Mouse (Mus musculus): ENCODE results near the gene Nr2c2ap. TPM values are rescaled to one million over a fixed set of nuclear protein-coding genes. Genes with fewer than 3 reads are reported as not detected.

Gene Nr2c2ap
- total RNA-seq, 2 experiments from 2014 or later = 7.1 to 19.5 TPM

DNA sequence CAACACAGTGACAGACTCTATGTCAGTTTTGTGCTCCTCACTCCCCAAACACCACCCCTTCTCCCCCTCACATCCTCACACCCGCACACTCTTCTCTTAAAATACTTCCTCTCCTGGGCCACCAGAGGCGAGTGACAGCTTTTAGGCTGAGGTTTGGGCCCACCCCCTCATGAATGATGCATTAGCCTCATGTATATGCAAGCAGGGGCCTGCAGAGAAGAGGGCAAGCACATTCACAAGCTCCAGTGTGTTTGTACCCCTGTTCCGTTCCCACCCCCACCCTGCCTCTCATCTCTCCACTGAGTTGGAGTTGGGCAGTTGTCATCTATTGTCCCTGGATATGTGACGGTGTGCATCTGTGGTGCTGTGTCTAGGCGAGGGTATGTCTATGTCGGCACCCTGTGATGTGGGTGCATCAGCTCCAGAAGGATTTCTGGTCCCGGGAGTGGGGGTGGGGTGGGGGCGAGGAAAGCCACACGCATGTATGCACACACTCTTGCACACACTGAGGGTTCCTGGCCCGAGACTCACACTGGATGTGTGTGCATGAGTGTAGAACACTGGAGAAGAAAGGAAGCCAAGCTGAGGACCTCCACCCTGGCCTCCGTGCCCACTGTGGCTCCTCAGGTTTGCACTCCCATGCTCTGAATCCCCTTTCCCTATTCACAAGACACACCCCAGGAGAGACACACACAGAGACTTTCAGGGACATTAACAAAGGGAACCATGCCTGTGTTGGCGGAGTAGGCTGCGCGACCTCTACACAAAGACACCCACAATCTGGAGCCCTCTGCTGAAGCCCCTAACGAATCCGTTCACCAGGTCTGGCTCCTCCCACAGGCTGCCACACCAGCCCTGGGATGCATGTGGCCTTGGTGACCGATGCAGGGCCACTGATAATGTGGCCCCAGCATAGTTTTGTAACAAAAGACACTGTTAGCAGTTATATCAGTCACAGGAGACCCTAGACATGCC lies 12.1 kb upstream of the Nr2c2ap start:
- no peak for ATAC-seq (ENCODE audit: poor library complexity, severe bottlenecking)

DNA sequence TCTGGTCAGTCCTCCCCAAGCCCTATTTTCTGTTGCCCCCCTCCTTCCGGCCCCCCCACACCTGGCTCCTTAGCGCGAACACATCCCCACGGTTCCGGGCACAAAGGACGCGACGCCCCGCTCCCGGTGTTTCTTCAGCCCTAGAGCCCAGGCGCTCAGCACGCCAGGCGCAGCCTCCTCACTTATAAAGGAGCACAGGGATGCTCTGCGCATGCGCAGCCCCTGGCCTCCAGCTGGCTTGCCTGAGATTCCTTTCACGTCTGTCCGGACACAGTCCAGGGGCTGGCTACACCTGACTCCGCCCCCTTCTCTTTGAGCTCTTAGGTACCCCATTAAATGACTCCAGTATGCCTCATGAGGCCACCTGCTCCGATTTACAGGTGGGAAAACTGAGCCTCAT lies 10.5 kb upstream of the Nr2c2ap start, which contains the start of gene Ncan:
Gene Ncan, minus strand, starts transcription at position 207 of the 400 bp plus-strand sequence.
- no peak for ATAC-seq (ENCODE audit: poor library complexity, severe bottlenecking)

DNA sequence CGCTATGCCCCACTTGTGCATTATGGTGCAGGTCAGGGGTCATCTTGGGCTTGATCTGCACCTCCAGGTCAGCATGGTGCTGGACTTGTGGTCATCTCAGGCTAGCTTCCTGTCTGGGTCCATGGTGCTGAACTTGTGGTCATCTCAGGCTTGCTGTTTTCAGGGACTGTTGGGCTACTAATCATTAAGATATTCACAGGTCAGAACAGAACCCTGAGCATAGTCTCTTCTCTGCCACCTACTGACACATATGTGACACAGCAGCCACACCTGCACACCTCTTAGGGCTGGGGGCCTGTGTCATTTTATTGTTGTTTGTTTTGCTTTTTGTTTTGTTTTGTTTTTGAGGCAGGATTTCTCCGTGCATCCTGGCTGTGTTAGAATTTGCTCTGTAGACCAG lies 8.3 kb upstream of the Nr2c2ap start:
- ATAC-seq (ENCODE audit: poor library complexity, severe bottlenecking) = no peak

DNA sequence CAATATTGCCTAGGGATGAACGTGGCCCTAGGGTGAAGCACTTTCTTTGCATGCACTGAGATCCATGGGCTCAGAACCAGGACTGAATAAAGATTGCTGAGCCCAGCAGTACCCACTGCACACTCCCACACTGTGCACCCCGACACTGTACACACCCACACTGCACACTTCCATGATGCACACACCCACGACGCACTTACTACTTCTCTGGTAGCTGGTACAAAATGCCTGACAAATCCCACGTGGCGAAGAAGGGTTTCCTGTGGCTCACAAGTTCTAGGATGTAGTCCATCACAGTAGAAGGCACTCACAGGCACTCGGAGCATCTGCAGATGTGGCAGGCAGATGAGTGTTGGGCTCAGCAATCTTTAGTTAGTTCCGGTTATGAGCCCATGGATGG lies 6.1 kb upstream of the Nr2c2ap start:
- ATAC-seq (ENCODE audit: poor library complexity, severe bottlenecking) = no peak

DNA sequence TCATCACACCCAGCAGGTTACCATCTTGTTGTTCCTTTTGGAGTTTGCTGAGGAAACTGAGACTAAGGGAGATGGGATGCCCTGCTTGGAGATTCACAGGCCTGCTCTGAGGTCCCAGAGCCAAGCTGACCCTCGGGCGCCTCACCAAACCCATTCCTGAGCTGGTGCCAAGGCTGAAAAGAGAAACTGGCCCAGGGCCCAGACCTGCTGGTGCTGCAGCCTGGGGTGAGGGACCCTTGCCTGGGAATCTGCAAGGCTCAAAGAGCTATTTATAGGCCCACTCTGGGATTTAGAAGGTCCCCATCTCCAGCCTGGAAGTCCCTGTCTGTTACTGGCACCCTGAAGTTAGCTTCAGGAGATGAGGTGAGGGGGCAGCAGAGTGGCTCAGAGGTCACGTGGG lies 2.7 kb upstream of the Nr2c2ap start:
- ATAC-seq (ENCODE audit: poor library complexity, severe bottlenecking) = no peak

DNA sequence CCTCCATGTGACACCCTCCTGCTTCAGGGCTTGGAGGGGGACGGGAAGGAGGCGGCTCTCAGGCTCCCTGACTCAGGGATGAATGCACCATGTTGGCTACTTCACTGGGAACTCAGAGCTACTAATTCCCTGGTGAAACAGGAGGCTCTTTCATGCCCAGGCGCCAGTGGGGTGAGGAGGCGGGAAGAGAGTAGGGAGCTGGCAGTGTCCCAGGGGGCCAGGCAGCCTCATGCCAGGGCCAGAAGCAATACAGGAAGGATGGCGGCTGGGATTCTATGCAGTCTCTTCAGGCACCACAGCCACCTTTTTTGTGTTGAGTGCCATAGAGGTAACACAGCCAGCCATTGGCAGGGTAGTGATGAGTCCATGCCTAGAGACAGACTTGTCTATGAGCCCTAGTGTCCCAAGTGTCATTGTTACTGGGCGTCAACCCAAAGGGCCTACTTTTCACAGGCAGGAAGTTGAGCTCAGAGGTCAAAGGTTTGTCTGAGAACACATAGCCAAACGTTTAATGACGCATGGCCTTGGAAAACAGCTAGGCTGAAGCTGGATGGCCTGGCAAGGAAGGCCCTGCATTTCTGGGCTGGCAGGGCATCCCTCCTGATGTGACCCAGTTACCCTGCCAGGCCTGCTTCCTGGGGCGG lies 1.7 kb upstream of the Nr2c2ap start:
- no peak for ATAC-seq (ENCODE audit: poor library complexity, severe bottlenecking)

DNA sequence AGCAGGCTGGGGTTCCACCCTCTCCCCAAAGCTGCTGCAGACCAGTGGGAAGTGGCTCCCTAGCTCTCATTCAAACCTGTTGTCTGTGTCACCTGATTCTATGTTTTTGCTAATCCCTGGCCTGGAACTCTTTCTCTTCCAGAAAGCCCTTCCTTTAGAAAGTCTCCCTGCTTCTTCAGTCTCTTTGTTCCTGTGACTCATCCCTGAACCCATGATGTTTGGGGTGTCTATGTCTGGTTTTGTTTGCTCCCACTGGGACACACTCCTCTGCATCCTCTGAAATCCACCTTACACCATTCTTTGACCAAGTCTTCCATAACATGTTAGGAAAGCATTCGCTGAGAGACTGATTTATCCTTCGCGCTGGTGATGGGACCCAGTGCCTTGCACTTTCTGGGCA lies 1.1 kb upstream of the Nr2c2ap start:
- ATAC-seq (ENCODE audit: poor library complexity, severe bottlenecking) = no peak

DNA sequence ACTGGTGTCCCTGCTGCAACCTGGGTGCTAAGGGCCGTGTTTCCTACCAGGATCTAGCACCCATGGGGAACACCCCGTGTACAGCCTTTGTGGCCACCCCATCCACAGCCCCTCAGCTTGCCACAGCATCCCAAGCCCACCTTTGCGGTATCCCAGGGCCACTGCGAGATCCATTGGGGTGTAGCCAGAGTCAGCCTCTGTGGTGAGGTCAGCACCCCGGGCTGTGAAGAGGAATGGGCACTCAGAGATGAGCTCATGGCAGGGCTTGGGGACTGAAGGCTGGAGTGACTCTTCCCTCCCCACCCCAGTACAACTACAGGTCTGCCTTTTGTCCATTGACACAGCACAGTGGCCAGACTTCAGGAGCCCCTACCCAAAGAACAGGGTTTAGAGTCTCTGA lies 3.0 kb downstream of the Nr2c2ap start:
- ATAC-seq (ENCODE audit: poor library complexity, severe bottlenecking) = no peak

DNA sequence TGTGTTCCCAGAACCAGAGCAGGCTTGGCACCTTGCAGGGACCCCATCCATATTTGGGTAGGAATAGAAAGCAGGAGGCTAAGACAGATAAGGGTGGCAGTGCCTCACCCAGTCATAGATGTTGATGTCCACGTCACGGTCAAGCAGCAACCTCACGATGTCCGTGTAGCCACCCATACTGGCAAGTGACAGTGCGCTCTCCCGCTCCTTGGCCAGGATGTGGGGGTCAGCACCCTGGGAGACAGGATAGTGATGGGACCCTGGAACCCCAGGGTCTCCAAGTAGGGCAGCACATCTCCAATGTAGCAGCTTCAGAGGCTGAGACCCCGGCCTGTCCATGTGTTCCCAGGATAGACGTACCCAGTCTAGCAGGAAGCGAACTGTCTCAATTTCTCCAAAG lies 3.8 kb downstream of the Nr2c2ap start:
- no peak for ATAC-seq (ENCODE audit: poor library complexity, severe bottlenecking)

DNA sequence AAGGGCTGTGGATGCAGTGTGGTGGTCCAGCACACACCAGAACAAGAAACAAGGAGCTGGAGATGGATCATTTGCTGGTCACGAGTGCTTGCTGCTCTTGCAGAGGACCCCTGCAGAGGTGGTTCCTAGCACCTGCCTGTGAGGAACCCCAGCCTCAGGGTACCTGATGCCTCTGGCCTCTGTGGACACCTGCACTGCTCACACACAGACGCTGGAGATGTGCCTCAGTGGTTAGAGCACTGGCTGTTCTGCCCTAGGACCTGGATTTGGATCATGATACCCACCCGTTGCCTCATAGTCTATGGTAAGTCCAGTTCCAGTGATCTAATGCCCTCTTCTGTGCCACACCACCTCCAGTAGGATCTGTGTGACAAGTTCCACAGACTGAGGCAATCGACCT lies 5.5 kb downstream of the Nr2c2ap start:
- no peak for ATAC-seq (ENCODE audit: poor library complexity, severe bottlenecking)

DNA sequence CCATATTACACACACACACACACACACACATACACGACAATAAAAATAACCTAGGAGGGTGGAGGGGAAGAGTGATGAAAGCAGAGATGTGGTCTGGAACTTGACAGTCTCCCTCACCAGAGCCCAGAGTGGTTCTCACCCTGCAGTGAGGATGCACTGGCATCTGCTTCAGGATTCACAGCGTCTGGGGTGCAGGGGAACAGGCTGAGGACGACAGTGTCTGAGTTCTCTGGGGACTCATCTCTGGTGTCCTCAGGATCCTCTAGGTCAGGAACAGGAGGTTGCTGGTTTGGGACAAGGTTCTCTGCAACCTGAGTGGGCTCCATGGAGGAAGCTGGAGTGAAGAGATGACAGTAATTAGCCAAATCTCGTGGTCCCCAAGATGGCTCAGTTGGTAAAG lies 6.8 kb downstream of the Nr2c2ap start:
- no peak for ATAC-seq (ENCODE audit: poor library complexity, severe bottlenecking)

DNA sequence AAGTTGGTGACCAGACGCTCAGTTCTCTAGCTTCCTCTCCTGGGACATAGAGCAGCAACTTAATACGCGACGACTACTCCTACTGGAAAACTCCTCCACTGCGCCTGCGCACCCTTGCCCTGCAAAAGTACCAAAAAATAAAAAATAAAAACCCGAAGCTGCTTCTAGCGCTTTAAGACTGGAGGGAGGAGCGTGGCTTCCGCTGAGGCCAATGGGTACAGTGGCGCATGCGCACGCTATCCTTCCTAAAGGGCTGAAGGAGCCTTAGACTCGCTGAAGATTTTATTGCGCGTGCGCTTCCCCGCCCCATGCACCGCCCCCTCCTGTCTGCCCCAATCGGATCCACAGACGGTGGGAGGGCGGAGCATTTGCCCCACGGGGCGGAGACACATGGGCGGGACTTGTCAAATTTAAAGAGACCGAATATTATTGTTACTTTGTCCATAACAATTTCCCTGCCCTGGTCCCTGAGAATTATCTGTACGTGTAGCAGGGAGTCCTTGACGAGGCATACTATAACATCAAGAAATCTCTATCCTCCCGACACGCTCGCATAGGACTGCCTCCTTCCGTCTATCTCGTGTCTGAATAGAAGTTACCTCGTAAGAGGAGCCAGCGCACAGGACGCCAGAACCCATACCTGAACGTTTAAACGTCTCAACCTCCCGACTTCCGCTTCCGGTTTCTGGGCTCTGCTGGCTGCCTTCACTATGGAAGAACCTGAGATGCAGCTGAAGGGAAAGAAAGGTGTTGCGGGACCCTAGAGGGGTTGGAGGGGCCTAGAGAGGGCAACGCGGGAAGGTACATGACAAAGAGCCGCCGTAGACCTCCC lies 8.1 kb downstream of the Nr2c2ap start, which contains the start of the genes Rfxank, Borcs8 and Mef2b:
Gene Rfxank, minus strand, starts transcription at position 129 of the 832 bp plus-strand sequence.
Gene Borcs8, plus strand, starts transcription at position 474 of the 832 bp plus-strand sequence.
Gene Mef2b, plus strand, starts transcription at position 686 of the 832 bp plus-strand sequence.
- peak; percentile 96 for ATAC-seq (ENCODE audit: poor library complexity, severe bottlenecking)

DNA sequence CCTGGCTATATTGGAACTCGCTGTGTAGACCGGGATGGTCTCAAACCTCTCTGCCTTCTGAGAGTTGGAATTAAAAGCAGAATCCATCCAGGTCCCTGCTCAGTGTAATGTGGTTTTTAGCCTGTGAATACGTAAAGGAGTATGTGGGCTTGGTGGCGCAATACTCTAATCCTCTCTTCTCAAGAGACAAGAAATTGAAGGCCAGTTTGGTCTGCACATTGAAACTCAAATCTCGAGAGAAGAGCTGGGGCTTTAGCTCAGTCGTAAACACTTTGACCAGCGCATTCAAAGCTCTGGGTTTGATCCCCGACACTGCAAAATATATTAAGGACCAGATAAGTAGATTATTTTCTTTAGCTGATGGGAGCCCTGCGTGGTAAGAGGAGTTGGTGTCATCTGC lies 8.8 kb downstream of the Nr2c2ap start:
- no peak for ATAC-seq (ENCODE audit: poor library complexity, severe bottlenecking)

DNA sequence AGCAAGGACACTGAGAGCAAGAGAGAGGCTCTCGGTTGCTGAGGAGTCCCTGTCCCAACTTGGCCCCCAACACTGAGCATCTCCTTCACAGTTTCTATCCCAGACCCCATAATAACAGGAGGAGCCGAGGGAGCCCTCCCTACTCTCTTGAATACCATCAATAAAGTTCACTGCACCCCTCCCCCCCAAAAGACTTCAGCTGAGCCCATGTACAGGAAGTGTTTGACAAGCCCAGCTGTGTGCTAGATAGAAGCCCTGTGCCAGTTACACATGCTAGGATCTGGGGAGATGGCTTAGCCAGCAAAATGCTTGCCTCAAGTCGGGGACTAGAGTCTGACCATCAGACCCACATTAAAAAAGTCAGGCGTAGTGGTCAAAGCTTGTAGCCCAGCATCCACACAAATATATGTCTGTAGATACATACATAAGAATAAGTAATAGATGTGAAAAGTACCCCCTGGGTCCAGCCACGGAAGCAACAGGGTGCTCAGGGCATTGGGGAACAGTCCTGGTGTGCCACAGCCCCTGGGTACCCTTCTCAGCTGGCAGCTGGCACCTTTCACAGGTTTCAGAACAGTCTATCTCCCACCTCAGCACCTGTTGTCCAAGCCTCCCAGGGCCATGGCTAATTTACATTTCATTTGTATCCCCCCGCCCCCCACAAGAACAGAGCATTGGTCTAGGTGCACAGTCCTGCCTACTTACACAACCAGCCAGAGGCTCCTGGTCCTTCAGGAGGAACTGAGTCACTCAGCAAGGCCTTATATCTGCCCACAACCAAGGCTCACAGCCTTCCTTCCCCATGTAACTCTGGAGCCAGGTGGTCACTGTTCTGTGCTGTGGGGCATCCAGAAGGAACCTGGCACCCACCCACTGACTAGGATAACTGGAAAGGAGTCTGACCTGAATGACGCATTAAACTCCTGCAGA lies 16.8 kb downstream of the Nr2c2ap start:
- ATAC-seq (ENCODE audit: poor library complexity, severe bottlenecking) = no peak

DNA sequence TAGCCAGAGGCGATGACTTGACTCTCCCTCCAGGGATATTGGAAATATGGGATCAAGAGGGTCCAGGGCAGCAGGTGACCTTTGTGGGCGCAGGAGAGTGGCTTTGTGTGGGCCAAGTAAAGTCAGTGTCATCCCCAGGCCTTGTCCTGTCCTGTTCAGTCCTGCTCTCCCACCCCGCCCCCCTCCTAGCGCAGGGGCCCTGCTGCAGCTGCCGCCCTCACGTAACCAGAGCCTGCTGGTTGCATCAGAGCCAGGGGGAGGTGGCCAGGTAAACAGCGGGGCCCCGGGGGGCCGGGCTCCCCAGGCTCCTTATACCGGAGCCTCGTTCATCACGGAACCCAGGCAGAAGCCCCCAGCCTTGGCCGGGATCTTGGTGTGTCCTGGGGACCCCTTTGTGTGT lies 19.0 kb downstream of the Nr2c2ap start:
- ATAC-seq (ENCODE audit: poor library complexity, severe bottlenecking) = no peak

DNA sequence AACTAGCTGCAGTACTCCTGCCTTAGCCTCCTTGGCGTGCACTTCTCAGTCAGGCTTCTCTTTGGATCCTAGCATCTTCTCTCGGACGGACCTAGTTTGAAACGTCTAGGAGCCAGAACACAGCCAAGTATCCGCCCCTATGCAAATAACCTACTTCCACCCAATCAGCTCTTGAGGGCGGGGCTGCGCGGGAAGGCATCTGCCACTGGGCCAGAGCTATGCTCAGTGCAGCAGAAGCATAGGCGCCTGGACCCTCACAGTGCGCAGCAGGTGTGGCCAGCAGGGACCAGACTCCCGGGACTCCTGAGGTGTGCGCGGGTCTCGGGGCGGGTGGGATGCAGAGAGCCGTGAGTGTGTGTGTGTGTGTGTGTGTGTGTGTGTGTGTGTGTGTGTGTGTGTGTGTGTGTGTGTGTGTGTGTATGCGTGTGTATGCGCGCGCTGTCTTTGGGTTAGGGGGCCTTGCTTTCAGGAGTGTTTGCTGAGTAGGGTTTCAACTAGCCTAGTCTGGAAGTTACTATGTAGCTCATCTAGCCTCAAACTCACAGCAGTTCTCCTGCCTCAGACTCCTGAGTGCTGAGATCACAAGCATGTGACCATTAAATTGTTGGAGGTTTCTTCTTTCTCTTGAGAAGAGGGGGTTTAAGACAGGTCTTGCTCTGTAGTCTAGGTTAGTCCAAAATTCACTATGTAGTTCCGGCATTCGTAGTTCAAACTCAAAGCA lies 21.6 kb downstream of the Nr2c2ap start:
- peak; percentile 99 for ATAC-seq (ENCODE audit: poor library complexity, severe bottlenecking)

DNA sequence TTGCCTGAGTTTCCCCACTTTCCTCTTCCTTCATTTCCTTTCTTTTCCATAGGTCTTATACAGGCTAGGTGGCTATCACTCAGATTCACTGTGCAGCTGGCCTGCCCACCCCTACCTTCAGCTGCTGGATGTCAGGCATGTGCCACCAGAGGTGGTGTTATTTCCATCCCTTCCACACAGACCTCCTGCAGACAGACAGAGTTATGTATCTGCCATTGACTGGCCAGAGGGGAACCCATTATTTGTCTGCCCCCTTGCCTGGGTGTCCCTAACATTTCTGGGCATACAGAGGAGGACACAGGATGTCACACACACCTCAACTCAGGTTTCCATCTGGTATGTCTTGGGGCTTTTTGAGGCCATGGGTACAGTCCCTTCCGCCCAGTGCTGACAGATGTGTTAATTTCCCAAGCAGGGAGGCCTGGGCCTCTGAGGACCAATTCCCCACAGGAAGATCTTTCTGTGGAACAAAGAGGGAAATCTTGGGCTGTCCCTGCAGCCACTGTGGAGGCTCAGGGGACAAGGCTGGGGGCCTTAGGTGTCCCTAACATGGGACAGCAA lies 26.2 kb downstream of the Nr2c2ap start:
- no peak for ATAC-seq (ENCODE audit: poor library complexity, severe bottlenecking)

DNA sequence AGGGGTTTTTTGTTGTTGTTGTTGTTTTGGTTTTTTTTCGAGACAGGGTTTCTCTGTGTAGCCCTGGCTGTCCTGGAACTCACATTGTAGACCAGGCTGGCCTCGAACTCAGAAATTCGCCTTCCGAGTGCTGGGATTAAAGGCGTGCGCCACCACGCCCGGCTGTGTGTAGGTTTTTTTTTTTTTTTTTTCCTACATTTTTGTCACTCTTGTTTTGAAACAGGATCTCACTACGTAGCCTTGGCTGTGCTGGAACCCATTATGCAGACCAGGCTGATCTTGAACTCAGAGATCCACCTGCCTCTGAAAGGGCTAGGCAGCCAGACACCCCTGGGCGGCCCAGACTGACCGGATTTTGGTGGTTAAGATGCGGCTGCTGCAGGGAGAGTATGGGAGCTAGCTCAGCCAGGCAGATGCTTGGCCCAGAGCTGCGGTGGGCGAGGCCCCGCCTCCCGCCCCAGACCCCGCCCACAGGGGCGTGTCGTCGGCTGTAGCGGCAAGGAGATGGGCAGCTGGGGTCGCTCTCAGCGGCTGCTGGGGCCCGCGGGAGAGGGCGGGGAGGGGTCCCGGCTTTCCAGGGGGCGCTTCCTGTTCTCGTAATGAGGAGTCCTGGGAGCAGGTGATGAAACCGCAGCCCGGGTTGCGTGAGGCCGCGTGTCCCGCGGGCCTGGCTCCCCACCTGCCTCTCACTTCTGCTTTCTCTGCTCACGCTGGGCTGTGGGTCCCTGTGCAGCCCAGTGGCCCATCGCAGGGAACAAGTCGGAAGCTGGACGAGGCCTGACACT lies 27.1 kb downstream of the Nr2c2ap start:
- peak; percentile 97 for ATAC-seq (ENCODE audit: poor library complexity, severe bottlenecking)
